Mouse (Mus musculus) heart, postnatal 14 days (tissue): ENCODE results near the gene Apbb2. TPM values are rescaled to one million over a fixed set of nuclear protein-coding genes. Genes with fewer than 3 reads are reported as not detected.

Experiments used
- DNase-seq, 2 experiments: peaks; one replicate each; pipeline ENCODE4 v3.0.0; 2021 to 2022
- intact Hi-C: fragments of 180-260 bp; cut with DNase I; formaldehyde crosslinking; loops from one replicate; pipeline ENCODE4 v1.15.1; 2025
- total RNA-seq, 2 experiments: library from RNA; stranded (reverse); gene quantifications; 2 replicates each; pipeline ENCODE4 v1.2.3; 2021

Apbb2 gene
- total RNA-seq, 2 experiments from 2014 or later, result 48.0 to 55.1 TPM

- intact Hi-C loops, result loop anchor here (5.0 kb wide), 1 partner anchor 36 kb away; no protein-coding TSS in a partner anchor
- no peak for DNase-seq
Measured at GRCm38 (mm10) chr5:66558094-66558493, 60.5 kb downstream of the Apbb2 start.

DNA sequence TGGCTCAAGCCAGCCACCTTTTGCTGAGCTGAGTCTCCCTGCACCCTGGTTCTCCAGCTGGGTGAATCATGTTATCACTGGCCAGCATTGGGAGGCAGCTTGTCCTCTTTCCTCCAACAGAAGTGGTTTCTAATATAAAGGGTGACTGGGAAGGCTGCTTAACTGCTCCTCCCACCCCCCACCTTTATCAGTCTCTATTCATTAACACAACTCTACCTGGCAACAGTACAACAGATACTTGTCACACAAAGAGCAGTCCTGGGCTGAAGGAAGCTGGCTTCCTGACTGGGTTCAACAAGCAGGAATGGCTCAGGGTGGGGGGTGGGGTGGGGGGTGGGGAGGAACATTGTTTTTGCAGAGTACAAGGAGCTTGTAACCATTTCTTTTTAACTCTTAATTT, 64.7 kb downstream of the Apbb2 start:
- intact Hi-C loops, result no loop called here
- no peak for DNase-seq

GRCm38 (mm10) chr5:66552246-66552645, 66.3 kb downstream of the Apbb2 start:
- no peak for DNase-seq
- intact Hi-C loops, result no loop called here

DNA sequence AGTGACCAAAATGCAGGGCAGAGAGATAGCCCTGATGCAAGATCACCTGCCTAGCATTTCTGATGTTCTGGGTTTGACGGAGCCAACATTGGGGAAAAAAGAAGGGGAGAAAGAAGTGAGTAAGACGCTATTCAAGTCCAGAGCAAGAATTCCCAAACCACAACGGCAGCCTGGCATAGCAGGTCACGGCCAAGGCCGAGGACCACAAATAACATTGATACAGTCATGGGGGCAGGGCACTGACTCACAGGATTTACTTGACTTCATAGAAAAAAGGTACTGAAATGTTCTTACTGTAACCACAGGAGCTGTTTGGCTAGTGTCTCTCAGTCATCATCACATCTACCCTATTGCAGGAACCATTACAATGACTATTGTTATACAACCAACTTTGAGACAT, 68.3 kb downstream of the Apbb2 start:
- no peak for DNase-seq

GRCm38 (mm10) chr5:66549691-66550090, 68.9 kb downstream of the Apbb2 start:
- intact Hi-C loops, result no loop called here
- no peak for DNase-seq

More for the DNA sequence above, 68.3 kb downstream of the Apbb2 start:
- intact Hi-C loops, result no loop called here

DNA sequence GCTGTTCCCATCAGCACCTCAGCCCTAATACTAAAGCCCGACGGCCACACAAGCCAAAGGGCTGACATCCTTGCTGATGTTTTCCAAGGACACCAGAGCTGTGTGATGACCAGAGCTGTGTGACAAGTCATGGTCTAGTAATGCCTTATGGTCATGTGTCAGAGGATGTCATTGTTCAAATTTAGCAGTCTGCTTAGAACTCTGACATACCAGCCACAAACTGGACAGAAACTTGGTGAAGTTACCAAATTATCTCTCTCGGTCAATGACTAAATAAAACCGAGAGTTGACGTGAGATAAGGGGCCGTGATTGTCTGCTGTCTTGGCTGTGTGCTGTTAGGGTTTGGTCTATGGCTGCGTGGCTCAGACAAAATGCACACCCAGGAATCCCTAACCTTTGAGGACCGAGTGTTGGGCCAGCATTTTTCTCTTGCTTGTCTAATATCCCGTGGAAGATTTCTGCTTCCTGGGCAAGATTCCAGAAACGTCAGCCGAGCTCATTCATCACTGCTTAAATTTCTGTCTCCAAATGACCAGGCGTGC, 71.5 kb downstream of the Apbb2 start:
- peak; percentile 45 to 65 for DNase-seq
- intact Hi-C loops, result no loop called here

DNA sequence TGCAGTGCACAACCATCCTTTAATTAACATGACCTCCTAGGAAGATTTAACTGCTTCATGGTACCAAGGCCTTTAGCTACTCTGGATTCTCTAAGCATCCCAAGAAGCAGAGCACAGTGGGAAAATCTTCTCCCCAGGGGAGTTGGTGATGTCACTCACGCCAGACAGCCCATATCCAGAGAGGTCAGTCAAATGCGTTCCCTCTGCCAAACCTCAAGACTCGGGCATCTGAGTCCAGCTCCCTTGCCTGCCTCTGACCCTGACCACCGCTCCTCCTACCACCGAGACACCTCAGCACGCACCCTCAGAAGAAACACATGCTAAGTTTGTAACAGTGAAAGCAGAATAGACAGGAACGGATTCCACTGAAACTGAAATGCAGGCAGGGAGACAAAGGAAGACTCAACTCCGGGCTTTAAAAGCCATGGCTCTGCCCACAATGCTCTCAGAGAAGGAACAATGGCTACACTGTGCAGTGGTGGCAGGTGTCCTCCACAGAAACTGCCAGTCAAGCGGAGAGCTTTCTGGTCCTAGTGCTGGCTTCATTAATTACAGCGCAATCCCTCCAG, 72.9 kb downstream of the Apbb2 start:
- DNase-seq, result no peak
- intact Hi-C loops, result no loop called here

GRCm38 (mm10) chr5:66543761-66544160, 74.8 kb downstream of the Apbb2 start:
- intact Hi-C loops, result no loop called here
- DNase-seq, result no peak

DNA sequence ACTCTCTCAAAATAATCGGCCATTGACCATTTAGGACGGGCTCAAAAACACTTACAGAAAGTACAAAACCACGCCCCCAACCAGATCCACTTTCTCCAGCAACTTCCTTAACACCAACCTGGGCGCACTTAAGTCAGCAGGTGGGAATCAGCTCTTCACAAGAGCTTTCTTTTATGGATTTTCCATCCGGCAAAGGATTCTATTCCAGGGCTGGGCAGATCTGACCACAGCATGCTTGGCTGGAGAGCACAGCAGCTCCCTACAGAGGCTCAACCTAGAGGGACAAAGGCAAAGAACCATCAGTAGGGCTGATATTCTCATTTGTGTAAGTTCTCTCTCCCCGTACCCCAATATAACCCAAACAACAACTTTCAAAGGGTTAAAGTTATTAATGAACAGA, 75.2 kb downstream of the Apbb2 start:
- intact Hi-C loops, result no loop called here
- DNase-seq, result no peak

DNA sequence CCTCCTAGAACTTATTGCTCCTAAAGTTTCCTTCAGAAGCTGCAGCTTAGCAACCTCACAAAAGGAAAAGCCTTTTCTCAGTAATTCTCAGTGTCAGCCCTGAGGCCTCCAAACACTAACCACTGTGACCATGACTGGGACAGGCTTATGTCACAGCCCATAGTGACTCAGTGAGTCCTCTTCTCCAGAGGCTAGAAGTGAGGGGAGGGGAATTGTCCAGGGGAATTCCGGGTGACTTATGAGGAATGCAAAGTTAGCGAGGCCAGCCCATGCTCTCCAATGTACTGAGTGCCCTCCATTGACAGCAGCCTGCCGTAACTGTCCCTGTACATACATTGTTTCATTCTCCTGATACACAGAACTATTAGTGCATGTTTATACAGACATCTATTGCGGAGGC, 76.1 kb downstream of the Apbb2 start:
- no peak for DNase-seq
- intact Hi-C loops, result no loop called here

GRCm38 (mm10) chr5:66541385-66541784, 77.2 kb downstream of the Apbb2 start:
- intact Hi-C loops, result no loop called here
- DNase-seq, result no peak

DNA sequence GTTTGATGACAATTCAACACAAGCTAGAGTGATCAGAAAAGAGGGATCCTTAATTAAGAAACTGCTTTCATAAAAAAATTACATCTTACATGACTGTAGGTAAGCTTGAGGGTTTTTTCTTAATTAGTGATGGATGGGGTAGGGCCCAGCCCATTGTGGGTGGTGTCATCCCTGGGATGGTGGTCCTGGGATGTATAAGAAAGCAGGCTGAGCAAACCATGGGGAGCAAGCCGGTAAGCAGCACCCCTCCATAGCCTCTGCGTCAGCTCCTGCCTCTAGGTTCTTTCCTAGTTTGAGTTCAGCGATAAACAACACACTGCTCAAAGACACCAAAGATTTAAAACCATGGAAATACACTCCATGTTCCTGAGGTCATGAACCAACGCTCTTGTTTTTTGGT, 78.3 kb downstream of the Apbb2 start:
- DNase-seq, result no peak
- intact Hi-C loops, result no loop called here

GRCm38 (mm10) chr5:66537811-66538210, 80.8 kb downstream of the Apbb2 start:
- intact Hi-C loops, result no loop called here

GRCm38 (mm10) chr5:66536696-66537358, 81.8 kb downstream of the Apbb2 start:
- intact Hi-C loops, result no loop called here
- no peak for DNase-seq

More at GRCm38 (mm10) chr5:66537811-66538210, 80.8 kb downstream of the Apbb2 start:
- no peak for DNase-seq

GRCm38 (mm10) chr5:66535566-66536236, 82.9 kb downstream of the Apbb2 start:
- intact Hi-C loops, result no loop called here
- DNase-seq, result no peak

- DNase-seq, result no peak
- intact Hi-C loops, result no loop called here
Measured at GRCm38 (mm10) chr5:66533711-66534425, 84.7 kb downstream of the Apbb2 start.

DNA sequence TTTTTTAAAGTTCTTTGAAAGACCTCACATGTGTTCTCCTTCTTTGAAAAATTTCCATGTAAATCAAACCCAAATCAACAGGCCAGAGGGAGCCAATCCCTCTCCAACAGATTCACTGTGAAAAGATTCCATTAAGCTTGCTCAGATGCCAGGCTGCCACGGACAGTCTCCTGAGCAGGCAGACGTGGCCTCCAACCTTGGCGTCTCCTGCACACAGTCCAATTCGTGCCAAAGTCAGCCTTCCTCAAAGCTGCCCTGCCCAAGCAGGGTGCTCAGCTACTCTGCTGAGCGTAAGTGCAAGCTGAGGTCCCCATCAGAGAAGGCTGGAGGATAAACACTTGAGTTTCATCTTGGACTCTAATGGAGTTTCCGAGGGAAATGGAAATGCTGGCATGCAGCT, 85.8 kb downstream of the Apbb2 start:
- intact Hi-C loops, result no loop called here

GRCm38 (mm10) chr5:66530361-66530760, 88.2 kb downstream of the Apbb2 start:
- intact Hi-C loops, result no loop called here
- no peak for DNase-seq

More for the DNA sequence above, 85.8 kb downstream of the Apbb2 start:
- DNase-seq, result no peak

DNA sequence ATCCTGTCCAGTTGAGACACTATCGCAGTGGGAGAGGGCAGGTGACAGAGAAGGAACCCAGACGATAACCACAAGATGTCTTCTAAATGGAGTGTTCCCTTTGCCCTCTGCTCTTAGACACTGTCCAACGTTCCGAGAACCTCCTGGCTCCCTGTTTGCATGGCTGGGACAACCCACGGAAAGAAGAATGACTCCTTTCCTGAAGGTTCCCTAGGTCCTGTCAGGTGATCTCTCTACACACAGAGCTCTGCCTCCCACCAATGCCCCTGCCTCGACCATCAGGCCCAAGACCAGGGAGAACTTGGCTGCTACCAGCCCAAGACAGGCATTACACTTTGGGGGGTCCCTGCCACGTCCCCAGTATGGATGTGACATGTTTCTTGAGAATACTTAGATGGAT, 89.0 kb downstream of the Apbb2 start:
- intact Hi-C loops, result no loop called here
- no peak for DNase-seq

DNA sequence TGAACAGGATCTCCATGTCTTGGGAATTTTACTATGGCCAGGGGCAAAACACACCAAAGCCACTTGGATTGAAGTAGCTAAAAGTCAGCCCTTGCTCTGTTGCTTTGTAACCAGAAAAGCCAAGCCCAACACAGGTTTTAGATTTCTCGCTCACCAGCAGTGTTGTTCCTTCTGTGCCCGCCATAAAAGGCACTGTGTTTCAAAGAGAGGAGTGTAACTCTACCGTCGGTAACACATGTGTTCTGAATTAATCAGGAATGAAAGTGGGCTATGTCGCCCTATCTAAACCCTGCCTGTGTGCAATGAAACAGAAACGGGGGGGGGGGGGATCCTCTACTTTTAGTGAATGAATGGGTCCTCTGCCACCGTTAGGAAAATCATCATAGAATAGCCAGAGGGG, 90.0 kb downstream of the Apbb2 start:
- intact Hi-C loops, result no loop called here
- no peak for DNase-seq

GRCm38 (mm10) chr5:66527090-66527489, 91.5 kb downstream of the Apbb2 start:
- DNase-seq, result peak in 1 of 2 experiments; percentile 38
- intact Hi-C loops, result no loop called here
